Mouse (Mus musculus): ENCODE results near the gene Eepd1. TPM values are rescaled to one million over a fixed set of nuclear protein-coding genes. Genes with fewer than 3 reads are reported as not detected.

Eepd1 gene
- total and polyA plus RNA-seq, 2 experiments from 2014 or later = 13.5 to 16.2 TPM

DNA sequence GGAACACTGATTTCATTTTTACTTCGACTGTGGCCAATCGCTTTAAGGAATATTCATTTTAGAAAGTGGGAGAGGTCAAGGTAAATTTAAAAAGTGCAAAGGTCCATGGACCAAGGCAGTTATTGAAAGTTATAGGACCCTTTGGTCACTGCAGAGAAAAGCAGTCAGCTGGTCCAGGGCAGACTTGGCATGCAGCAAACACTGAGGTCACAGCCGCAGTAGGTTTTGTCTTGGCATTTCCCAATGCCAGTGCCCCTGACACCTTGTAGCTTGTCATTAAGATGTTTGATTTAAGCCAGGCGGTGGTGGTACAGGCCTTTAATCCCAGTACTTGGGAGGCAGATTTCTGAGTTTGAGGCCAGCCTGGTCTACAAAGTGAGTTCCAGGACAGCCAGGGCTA lies 92.8 kb downstream of the Eepd1 start:
- Histone ChIP-seq H3K9me3 (ENCODE audit: low read length) (no peaks in the 10 kb centered on the region), H3K4me1 (ENCODE audit: insufficient read depth, low read length) (no peaks in the 10 kb centered on the region), H3K27me3 (ENCODE audit: insufficient read depth, low read length) (no peaks in the 10 kb centered on the region), H3K4me2 (ENCODE audit: low read depth, low read length, poor library complexity, severe bottlenecking) (no peak overlapping the region), H3K9ac (replicated peaks; ENCODE audit: low read length, poor library complexity, severe bottlenecking) (no peak overlapping the region), H3K36me3 (ENCODE audit: insufficient read depth, low read length) (no peaks in the 10 kb centered on the region), H3K4me3 (ENCODE audit: low read depth, low read length) (no peak overlapping the region), H3K27ac (ENCODE audit: low read depth, low read length) (no peak overlapping the region)
- no peak for TF ChIP-seq CTCF (IDR thresholded peaks at IDR 0.05)
- ATAC-seq (ENCODE audit: low FRiP score) (no peak), DNase-seq (ENCODE audit: low spot score) (no peak)
- WGBS = 83% methylated on average over 4 of the region's 4 CpGs

DNA sequence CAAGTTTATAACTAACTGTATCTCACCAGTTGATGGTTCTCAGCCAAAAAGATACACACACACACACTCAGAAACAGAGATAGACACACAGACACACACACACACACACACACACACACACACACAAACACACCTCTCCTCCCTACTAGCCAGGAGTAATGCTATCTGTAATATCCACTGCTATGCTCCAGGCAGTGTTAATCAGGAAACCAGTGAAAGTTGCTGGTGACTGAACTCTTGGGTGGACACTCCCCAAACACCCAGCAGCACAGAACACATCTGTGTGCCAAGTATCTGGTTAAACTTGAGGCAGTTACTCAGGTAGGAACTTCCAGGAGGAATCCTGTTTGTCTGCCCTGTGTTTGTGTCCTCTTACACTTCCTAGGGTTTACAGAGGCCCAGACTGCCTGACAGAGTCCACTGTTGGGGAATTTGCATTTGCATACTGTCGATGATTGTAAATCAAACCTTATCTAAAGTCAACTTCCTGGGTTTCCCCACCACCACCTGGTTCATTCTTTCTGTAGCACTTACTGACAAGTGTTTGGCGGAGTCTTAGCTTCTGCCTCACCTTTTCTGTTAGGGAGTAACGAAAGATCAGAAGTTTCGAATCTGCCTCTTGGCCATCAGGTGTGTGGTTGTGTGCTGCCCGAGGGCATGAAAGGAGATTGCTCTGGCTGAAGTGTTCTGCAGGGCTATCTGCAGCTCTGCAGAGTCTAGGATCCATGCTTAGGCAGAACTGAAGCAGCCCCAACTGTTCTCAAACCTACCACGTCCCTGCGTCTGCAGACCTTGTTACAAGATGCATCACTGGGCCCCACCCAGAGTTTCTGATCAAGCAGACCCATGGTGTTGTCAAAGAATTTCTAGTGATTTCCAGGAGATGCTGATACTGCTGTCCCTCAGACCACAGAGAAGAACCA lies 97.6 kb downstream of the Eepd1 start:
- Histone ChIP-seq H3K4me2 (ENCODE audit: low read depth, low read length, poor library complexity, severe bottlenecking) (no peak overlapping the region), H3K36me3 (ENCODE audit: insufficient read depth, low read length) (no peaks in the 10 kb centered on the region), H3K4me3 (ENCODE audit: low read depth, low read length) (no peak overlapping the region), H3K9me3 (ENCODE audit: low read length) (no peaks in the 10 kb centered on the region), H3K4me1 (ENCODE audit: insufficient read depth, low read length) (no peaks in the 10 kb centered on the region), H3K27ac (ENCODE audit: low read depth, low read length) (no peak overlapping the region), H3K27me3 (ENCODE audit: insufficient read depth, low read length) (no peaks in the 10 kb centered on the region), H3K9ac (replicated peaks; ENCODE audit: low read length, poor library complexity, severe bottlenecking) (no peak overlapping the region)
- no peak for TF ChIP-seq CTCF (IDR thresholded peaks at IDR 0.05)
- ATAC-seq (ENCODE audit: low FRiP score) (no peak), DNase-seq (ENCODE audit: low spot score) (no peak)
- 94% methylated on average over 7 of the region's 7 CpGs for WGBS

DNA sequence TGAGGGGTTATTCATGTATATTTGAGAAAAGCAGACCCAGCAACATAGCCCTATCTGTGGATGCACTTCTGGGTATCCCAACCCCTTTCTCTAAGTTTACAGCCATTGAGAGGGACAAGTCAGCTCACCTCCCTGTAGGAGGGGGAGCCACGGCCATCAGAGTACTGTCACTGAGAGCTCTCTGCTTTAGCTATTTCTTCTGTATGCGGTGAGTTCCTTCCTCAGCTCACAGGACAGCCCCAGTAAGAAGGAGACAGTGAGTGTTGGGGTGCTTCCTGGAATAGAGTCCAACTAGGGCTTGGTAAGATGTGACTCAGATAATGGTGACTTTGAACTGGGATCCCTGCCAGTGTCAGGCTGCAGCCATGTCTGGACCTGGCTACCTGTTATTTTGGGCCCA lies 102.3 kb downstream of the Eepd1 start:
- TF ChIP-seq CTCF (IDR thresholded peaks at IDR 0.05) = no peak
- WGBS = 91% methylated on average over 2 of the region's 2 CpGs

DNA sequence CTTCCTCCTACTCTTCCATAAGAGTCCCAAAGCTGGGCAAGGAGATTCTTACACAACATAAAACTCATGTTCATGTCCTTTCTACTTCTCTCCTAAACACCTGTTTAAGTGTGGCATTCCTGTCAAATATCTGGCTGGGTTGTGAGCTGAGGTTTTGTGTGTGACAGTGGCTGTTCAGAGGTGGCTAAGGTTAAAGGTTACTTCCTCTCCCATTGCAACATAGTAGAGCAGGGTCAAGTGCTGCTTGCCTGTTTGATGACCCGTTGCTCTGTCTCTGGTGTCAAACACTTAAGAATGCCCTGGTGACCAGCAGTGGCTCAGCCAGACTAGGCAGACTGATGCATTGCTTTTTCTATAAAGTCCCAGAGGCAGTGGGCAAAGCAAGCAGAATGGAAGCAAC lies 104.3 kb downstream of the Eepd1 start:
- DNase-seq (ENCODE audit: low spot score) = no peak
- Histone ChIP-seq H3K36me3 (ENCODE audit: insufficient read depth, low read length) (no peaks in the 10 kb centered on the region), H3K4me3 (ENCODE audit: low read depth, low read length) (no peak overlapping the region), H3K27me3 (ENCODE audit: insufficient read depth, low read length) (no peaks in the 10 kb centered on the region), H3K27ac (ENCODE audit: low read depth, low read length) (no peak overlapping the region), H3K9ac (replicated peaks; ENCODE audit: low read length, poor library complexity, severe bottlenecking) (no peak overlapping the region), H3K9me3 (ENCODE audit: low read length) (no peaks in the 10 kb centered on the region), H3K4me2 (ENCODE audit: low read depth, low read length, poor library complexity, severe bottlenecking) (no peak overlapping the region), H3K4me1 (ENCODE audit: insufficient read depth, low read length) (no peaks in the 10 kb centered on the region)
- WGBS = 91% methylated on average over 1 of the region's 1 CpGs
- ATAC-seq (ENCODE audit: low FRiP score) = no peak
- no peak for TF ChIP-seq CTCF (IDR thresholded peaks at IDR 0.05)

More for the DNA sequence above, 102.3 kb downstream of the Eepd1 start:
- Histone ChIP-seq H3K4me2 (ENCODE audit: low read depth, low read length, poor library complexity, severe bottlenecking) (no peak overlapping the region), H3K9ac (replicated peaks; ENCODE audit: low read length, poor library complexity, severe bottlenecking) (no peak overlapping the region), H3K4me3 (ENCODE audit: low read depth, low read length) (no peak overlapping the region), H3K27ac (ENCODE audit: low read depth, low read length) (no peak overlapping the region), H3K9me3 (ENCODE audit: low read length) (no peaks in the 10 kb centered on the region), H3K4me1 (ENCODE audit: insufficient read depth, low read length) (no peaks in the 10 kb centered on the region), H3K27me3 (ENCODE audit: insufficient read depth, low read length) (no peaks in the 10 kb centered on the region), H3K36me3 (ENCODE audit: insufficient read depth, low read length) (no peaks in the 10 kb centered on the region)
- ATAC-seq (ENCODE audit: low FRiP score) (no peak), DNase-seq (ENCODE audit: low spot score) (no peak)

DNA sequence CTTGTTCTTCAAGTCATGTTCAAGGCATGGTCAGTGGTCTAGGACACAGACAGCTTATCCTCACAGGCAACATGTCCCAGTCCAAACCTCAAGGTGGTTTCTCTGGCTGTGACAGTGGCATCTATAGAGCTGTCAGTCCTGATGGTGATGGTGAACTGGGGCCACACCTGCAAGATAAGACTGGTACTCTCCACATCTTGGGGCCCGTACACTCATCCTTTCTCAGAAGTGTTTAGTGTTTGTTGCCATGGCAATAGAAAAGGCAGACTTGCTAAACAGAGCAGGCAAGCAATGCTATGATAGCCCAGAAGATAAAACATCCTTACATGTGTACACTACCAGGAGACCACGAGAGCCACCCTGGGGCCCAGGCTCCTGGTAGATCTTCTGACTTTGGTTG lies 107.2 kb downstream of the Eepd1 start:
- TF ChIP-seq CTCF (IDR thresholded peaks at IDR 0.05) = no peak
- Histone ChIP-seq H3K36me3 (ENCODE audit: insufficient read depth, low read length) (no peaks in the 10 kb centered on the region), H3K4me2 (ENCODE audit: low read depth, low read length, poor library complexity, severe bottlenecking) (no peak overlapping the region), H3K27ac (ENCODE audit: low read depth, low read length) (no peak overlapping the region), H3K9ac (replicated peaks; ENCODE audit: low read length, poor library complexity, severe bottlenecking) (no peak overlapping the region), H3K4me3 (ENCODE audit: low read depth, low read length) (no peak overlapping the region), H3K27me3 (ENCODE audit: insufficient read depth, low read length) (no peaks in the 10 kb centered on the region), H3K4me1 (ENCODE audit: insufficient read depth, low read length) (no peaks in the 10 kb centered on the region), H3K9me3 (ENCODE audit: low read length) (no peaks in the 10 kb centered on the region)
- no peak for DNase-seq (ENCODE audit: low spot score)
- WGBS = 71% methylated on average over 2 of the region's 2 CpGs
- no peak for ATAC-seq (ENCODE audit: low FRiP score)

DNA sequence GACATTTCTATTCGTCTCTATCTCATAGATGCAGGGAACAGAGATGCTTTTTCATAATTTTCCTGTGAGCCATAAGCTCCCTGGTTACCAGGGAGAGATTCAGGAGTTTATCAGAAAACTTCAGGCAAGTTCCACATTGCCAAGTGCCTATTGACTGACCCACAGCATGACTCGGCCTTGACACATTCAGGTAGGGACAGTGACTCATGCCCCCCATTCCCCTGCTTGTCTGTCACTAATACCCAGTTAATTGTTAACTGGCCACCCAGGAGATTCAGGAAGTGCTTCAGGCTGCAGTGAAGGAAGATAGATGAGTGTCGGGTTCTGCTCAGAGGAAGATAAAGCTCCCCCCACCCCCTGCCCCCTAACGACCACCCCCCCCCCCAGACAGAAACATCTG lies 109.4 kb downstream of the Eepd1 start:
- H3K36me3 ChIP-seq (ENCODE audit: insufficient read depth, low read length) = no peaks in the 10 kb centered on the region
- no peaks in the 10 kb centered on the region for H3K9me3 ChIP-seq (ENCODE audit: low read length)
- no peak overlapping the region for H3K9ac ChIP-seq (replicated peaks; ENCODE audit: low read length, poor library complexity, severe bottlenecking)
- ATAC-seq (ENCODE audit: low FRiP score) (no peak), DNase-seq (ENCODE audit: low spot score) (no peak)
- H3K27me3 ChIP-seq (ENCODE audit: insufficient read depth, low read length) = no peaks in the 10 kb centered on the region
- no peaks in the 10 kb centered on the region for H3K4me1 ChIP-seq (ENCODE audit: insufficient read depth, low read length)
- no peak overlapping the region for H3K4me2 ChIP-seq (ENCODE audit: low read depth, low read length, poor library complexity, severe bottlenecking)
- TF ChIP-seq CTCF (IDR thresholded peaks at IDR 0.05) = no peak
- 44% methylated on average over 4 of the region's 4 CpGs for WGBS
- no peak overlapping the region for H3K4me3 ChIP-seq (ENCODE audit: low read depth, low read length)
- H3K27ac ChIP-seq (ENCODE audit: low read depth, low read length) = no peak overlapping the region
